ENCODE assay signal across 18 mouse cellular contexts in genomic region chr6:53951421-53951820, GRCm38 (mm10). TPM values are rescaled to one million over a fixed set of nuclear protein-coding genes. Genes with fewer than 3 reads are reported as not detected.
DNase-seq lines count a peak whose midpoint lies in the region; ATAC-seq and TF ChIP-seq lines count a peak whose summit lies in the region.
"Had no signal": no experiment of that assay in that cellular context is flagged by ENCODE, and none has a peak within 500 bp of the region (broad histone marks: within the 10 kb centered on the region; RNA-seq: fewer than 3 reads in every experiment).

No protein-coding gene starts in this region.

- no peak for TF ChIP-seq CTCF in heart, adult 2 months (IDR thresholded peaks at IDR 0.05)
- no peak for TF ChIP-seq CTCF in layer of hippocampus, adult 2 months (conservative IDR thresholded peaks at IDR 0.05)

- intact Hi-C loops in heart, adult 2 months (cut with DNase I), result no loop called here
- intact Hi-C loops in left cerebral cortex, postnatal 36 days (cut with DNase I), result no loop called here
- intact Hi-C loops in left cerebral cortex, postnatal 10 days (cut with DNase I), result loop anchor here (5.0 kb wide), 1 partner anchor 69 kb away; no protein-coding TSS in a partner anchor

- ATAC-seq in embryonic facial prominence, embryonic 13.5 days (ENCODE audit: insufficient number of reproducible peaks, insufficient read depth, low FRiP score, low TSS enrichment, low read depth), result no peak
- no peak for ATAC-seq in limb, embryonic 14.5 days (ENCODE audit: low FRiP score, low read depth)

- H3K9ac ChIP-seq in heart, adult 2 months (ENCODE audit: low read depth, low read length), result no peak overlapping the region
- H3K9ac ChIP-seq in embryonic facial prominence, embryonic 13.5 days, result no peak overlapping the region
- no peak overlapping the region for H3K9ac ChIP-seq in limb, embryonic 14.5 days (ENCODE audit: low read depth, low read length, severe bottlenecking)
- H3K9ac ChIP-seq: hindbrain, embryonic 13.5 days; liver, embryonic 13.5 days had no signal

- no peaks in the 10 kb centered on the region for H3K36me3 ChIP-seq in heart, adult 2 months (ENCODE audit: control insufficient read depth, insufficient read depth, low read length)
- H3K36me3 ChIP-seq in embryonic facial prominence, embryonic 13.5 days, result no peaks in the 10 kb centered on the region
- no peaks in the 10 kb centered on the region for H3K36me3 ChIP-seq in limb, embryonic 14.5 days (ENCODE audit: control insufficient read depth, insufficient read depth, low read length)
- H3K36me3 ChIP-seq: hindbrain, embryonic 13.5 days; liver, embryonic 13.5 days had no signal

- no peaks in the 10 kb centered on the region for H3K79me2 ChIP-seq in heart, adult 2 months (replicated peaks; ENCODE audit: control insufficient read depth, insufficient read depth, low read length)

- peak overlapping the region; percentile 29 for H3K4me2 ChIP-seq in embryonic facial prominence, embryonic 13.5 days
- H3K4me2 ChIP-seq in limb, embryonic 14.5 days (replicated peaks; ENCODE audit: low read depth, low read length, severe bottlenecking), result no peak overlapping the region
- H3K4me2 ChIP-seq: hindbrain, embryonic 13.5 days; liver, embryonic 13.5 days had no signal

- no peak overlapping the region for H3K4me3 ChIP-seq in heart, adult 2 months
- no peak overlapping the region for H3K4me3 ChIP-seq in layer of hippocampus, adult 2 months
- H3K4me3 ChIP-seq in embryonic facial prominence, embryonic 13.5 days, result no peak overlapping the region
- no peak overlapping the region for H3K4me3 ChIP-seq in limb, embryonic 14.5 days (replicated peaks; ENCODE audit: low read length)
- H3K4me3 ChIP-seq: hindbrain, embryonic 13.5 days; liver, embryonic 13.5 days; myocyte had no signal

- no peak for TF ChIP-seq POLR2A in heart, adult 2 months (IDR thresholded peaks at IDR 0.05; ENCODE audit: insufficient read depth, low read depth, low read length)
- TF ChIP-seq POLR2A in limb, embryonic 14.5 days (IDR thresholded peaks at IDR 0.05; ENCODE audit: borderline replicate concordance, extremely low read depth, insufficient read depth, insufficient read length), result no peak

- no peak for TF ChIP-seq EP300 in heart, adult 2 months (IDR thresholded peaks at IDR 0.05; ENCODE audit: insufficient read depth, low read depth, low read length)

- no peak for DNase-seq in heart, adult 2 months
- DNase-seq in heart, adult 18-20 months, result no peak
- DNase-seq in layer of hippocampus, adult 2 months (ENCODE audit: low spot score in 2 of 2), result no peak
- DNase-seq in layer of hippocampus, adult 9-10 months (ENCODE audit: low spot score), result no peak
- no peak for DNase-seq in limb, embryonic 14.5 days (ENCODE audit: low spot score)
- no peak for DNase-seq in left cerebral cortex, postnatal 36 days (ENCODE audit: low spot score in 2 of 2)
- DNase-seq in left cerebral cortex, postnatal 10 days (ENCODE audit: extremely low spot score in 1 of 2, low spot score in 2 of 2), result no peak
- DNase-seq: cerebellum, postnatal 10 days; liver, embryonic 13.5 days; thymus, postnatal 36 days had no signal

- H3K27ac ChIP-seq in heart, adult 2 months, result peak overlapping the region; percentile 20; the same call in 1 of the 2 replicates
- peak overlapping the region; percentile 47; the same call in 1 of the 2 replicates for H3K27ac ChIP-seq in layer of hippocampus, adult 2 months
- peak overlapping the region; percentile 84 for H3K27ac ChIP-seq in embryonic facial prominence, embryonic 13.5 days
- peak overlapping the region; percentile 21 for H3K27ac ChIP-seq in limb, embryonic 14.5 days (replicated peaks; ENCODE audit: low read depth, low read length)
- H3K27ac ChIP-seq: liver, embryonic 13.5 days had no signal

- H3K9me3 ChIP-seq in embryonic facial prominence, embryonic 13.5 days, result no peaks in the 10 kb centered on the region
- no peaks in the 10 kb centered on the region for H3K9me3 ChIP-seq in limb, embryonic 14.5 days (ENCODE audit: control insufficient read depth, low read length)
- H3K9me3 ChIP-seq: hindbrain, embryonic 13.5 days; liver, embryonic 13.5 days had no signal

- WGBS in heart, adult 2 months, result 78% methylated on average over 4 of the region's 4 CpGs
- 65% methylated on average over 4 of the region's 4 CpGs for WGBS in embryonic facial prominence, embryonic 13.5 days
- WGBS in limb, embryonic 14.5 days, result 67% methylated on average over 4 of the region's 4 CpGs

- no peaks in the 10 kb centered on the region for H3K27me3 ChIP-seq in heart, adult 2 months (ENCODE audit: control insufficient read depth, insufficient read depth, low read length)
- peaks cover 7% of the 10 kb centered on the region for H3K27me3 ChIP-seq in embryonic facial prominence, embryonic 13.5 days
- no peaks in the 10 kb centered on the region for H3K27me3 ChIP-seq in limb, embryonic 14.5 days (ENCODE audit: control insufficient read depth, insufficient read depth, low read length)
- H3K27me3 ChIP-seq: liver, embryonic 13.5 days had no signal

- H3K4me1 ChIP-seq in heart, adult 2 months (ENCODE audit: control insufficient read depth, insufficient read depth, low read length), result peaks cover 1% of the 10 kb centered on the region; the same call in 1 of the 2 replicates
- H3K4me1 ChIP-seq in embryonic facial prominence, embryonic 13.5 days, result peaks cover 56% of the 10 kb centered on the region
- peaks cover 55% of the 10 kb centered on the region for H3K4me1 ChIP-seq in limb, embryonic 14.5 days (ENCODE audit: control insufficient read depth, insufficient read depth, low read length)
- H3K4me1 ChIP-seq: liver, embryonic 13.5 days had no signal

RNA-seq across cellular contexts. Expression of gene Cpvl, which starts 27.1 kb away (rescaled TPM):
- not detected for total RNA-seq in heart, adult 2 months (2021)
- polyA plus RNA-seq in heart, adult 2 months (2012; rRNA removed), result not detected in 2 replicates
- not detected for total RNA-seq in heart, adult 18-20 months (2021)
- not detected for total RNA-seq in layer of hippocampus, adult 2 months (2021)
- polyA plus RNA-seq in embryonic facial prominence, embryonic 13.5 days (2015; fragmentation: Nextera tagmentation; extraction: Ambion mirVana), result 0.22 TPM in 1 of 2 replicates, not detected in the other
- 0.20 and 0.23 TPM in 2 replicates for polyA plus RNA-seq in limb, embryonic 14.5 days (2012; rRNA removed)
- 0.21 and 0.30 TPM in 2 replicates for polyA plus RNA-seq in limb, embryonic 14.5 days (2014; fragmentation: Nextera tagmentation; extraction: Ambion mirVana)
- total RNA-seq in left cerebral cortex, postnatal 36 days (2021), result not detected
- under 1 TPM in 1 of 2 experiments, not detected in 1; 0.24 TPM for total RNA-seq in left cerebral cortex, postnatal 10 days (2021)
- total RNA-seq: heart, adult 8-10 months; megakaryocyte-erythroid progenitor cell, adult 5-6 weeks; MEL had no signal
- polyA plus RNA-seq: C2C12; frontal cortex, adult 2 months; hindbrain, embryonic 13.5 days; liver, embryonic 13.5 days; myocyte had no signal

Comparison
In these comparisons a context has a peak if more than half of its experiments do, and no peak if none do; other contexts are left out.
1. H3K27ac ChIP-seq: peak in every context shown above with its lines; median percentile 84 in embryonic facial prominence, embryonic 13.5 days; 47 in layer of hippocampus, adult 2 months; 21 in limb, embryonic 14.5 days; 20 in heart, adult 2 months.